9 mouse cellular contexts compared by ENCODE assay signal in the genomic region with DNA sequence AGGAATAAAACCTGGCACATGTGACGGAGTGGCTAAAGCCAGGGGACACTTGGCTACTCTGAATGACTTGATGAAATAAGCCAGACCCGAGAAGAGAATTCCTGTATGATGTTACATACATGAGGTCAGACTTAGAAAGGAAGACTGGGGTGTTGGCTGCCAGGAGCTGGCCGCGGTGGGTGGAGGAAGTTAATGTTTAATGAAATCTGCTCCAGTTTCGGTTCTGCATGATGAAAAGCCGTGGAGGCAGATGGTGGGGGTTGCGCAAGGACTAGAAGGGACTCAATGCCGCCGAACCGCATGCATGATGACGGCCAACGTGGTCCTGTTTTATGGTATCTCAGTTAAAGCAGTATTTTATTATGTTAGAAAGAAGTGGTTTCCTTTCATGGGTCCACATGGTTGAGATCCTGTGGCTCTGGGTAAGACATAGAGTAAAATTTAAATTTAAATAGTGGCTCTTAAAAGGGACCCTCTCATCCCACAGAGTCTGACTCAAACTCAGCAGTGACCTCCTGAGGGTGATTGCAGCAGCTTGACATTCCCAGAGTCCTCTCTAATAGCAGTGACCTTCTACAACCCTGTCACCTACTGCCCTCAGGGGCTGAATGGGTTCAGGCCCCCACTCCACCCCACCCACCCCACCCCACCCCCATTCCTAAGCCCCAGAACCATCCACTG.
DNase-seq lines count a peak whose midpoint lies in the region; ATAC-seq and TF ChIP-seq lines count a peak whose summit lies in the region.
"Had no signal": no experiment of that assay in that cellular context is flagged by ENCODE, and none has a peak within 500 bp of the region (broad histone marks: within the 10 kb centered on the region; RNA-seq: fewer than 3 reads in every experiment).

No protein-coding gene starts in this region.

- no peak overlapping the region for H3K4me2 ChIP-seq in liver, embryonic 12.5 days
- H3K4me2 ChIP-seq: limb, embryonic 12.5 days had no signal

- peak; percentile 36 to 61 for DNase-seq in urinary bladder, adult 18-20 months (ENCODE audit: low spot score in 2 of 2)
- no peak for DNase-seq in urinary bladder, postnatal 10 days (ENCODE audit: low spot score)
- peak; percentile 71 to 72 for DNase-seq in heart, postnatal 10 days
- DNase-seq in spleen, adult 2 months (ENCODE audit: low read depth in 1 of 2, low spot score in 2 of 2) = peak in 1 of 2 experiments; percentile 72
- no peak for DNase-seq in adipocyte (ENCODE audit: low spot score)
- no peak for DNase-seq in cerebellum, adult 9-11 months
- no peak for DNase-seq in layer of hippocampus, adult 8-10 months (ENCODE audit: low spot score in 2 of 2)

- WGBS in liver, embryonic 12.5 days (ENCODE audit: insufficient replicate concordance) = 78% methylated on average over 12 of the region's 12 CpGs
- 9% methylated on average over 12 of the region's 12 CpGs for WGBS in spleen, adult 2 months

- H3K9me3 ChIP-seq in liver, embryonic 12.5 days (replicated peaks) = no peaks in the 10 kb centered on the region
- H3K9me3 ChIP-seq: limb, embryonic 12.5 days had no signal

- TF ChIP-seq CTCF in spleen, adult 2 months (IDR thresholded peaks at IDR 0.05; ENCODE audit: extremely low read depth, insufficient read depth, insufficient read length, insufficient replicate concordance) = no peak

- no peak overlapping the region for H3K9ac ChIP-seq in liver, embryonic 12.5 days
- H3K9ac ChIP-seq: limb, embryonic 12.5 days had no signal

- H3K4me3 ChIP-seq in liver, embryonic 12.5 days = no peak overlapping the region
- no peak overlapping the region; the same call in 1 of the 2 replicates for H3K4me3 ChIP-seq in spleen, adult 2 months (ENCODE audit: extremely low read depth, insufficient read depth, insufficient read length)
- H3K4me3 ChIP-seq: limb, embryonic 12.5 days had no signal

- intact Hi-C loops in heart, postnatal 10 days (cut with DNase I) = loop anchor here (10.0 kb wide), 2 partner anchors 548 to 638 kb away; no protein-coding TSS in a partner anchor

- no peaks in the 10 kb centered on the region for H3K36me3 ChIP-seq in liver, embryonic 12.5 days
- no peaks in the 10 kb centered on the region for H3K36me3 ChIP-seq in spleen, adult 2 months (ENCODE audit: control insufficient read depth, insufficient read depth, low read length)
- H3K36me3 ChIP-seq: limb, embryonic 12.5 days had no signal

- peaks cover 9% of the 10 kb centered on the region; the same call in 1 of the 2 replicates for H3K27me3 ChIP-seq in liver, embryonic 12.5 days (replicated peaks)
- H3K27me3 ChIP-seq in spleen, adult 2 months (ENCODE audit: control insufficient read depth, insufficient read depth, low read length) = no peaks in the 10 kb centered on the region

- peak; percentile 8; the same call in 1 of the 2 replicates for ATAC-seq in liver, embryonic 12.5 days

- peak overlapping the region; percentile 70 for H3K27ac ChIP-seq in liver, embryonic 12.5 days
- H3K27ac ChIP-seq in spleen, adult 2 months (ENCODE audit: insufficient read depth, low read length) = peak overlapping the region; percentile 63
- H3K27ac ChIP-seq: limb, embryonic 12.5 days had no signal

- peaks cover 56% of the 10 kb centered on the region for H3K4me1 ChIP-seq in liver, embryonic 12.5 days
- peaks cover 37% of the 10 kb centered on the region; the same call in 1 of the 2 replicates for H3K4me1 ChIP-seq in spleen, adult 2 months (ENCODE audit: control insufficient read depth, insufficient read depth, insufficient read length)

- no peak for TF ChIP-seq POLR2A in spleen, adult 2 months (IDR thresholded peaks at IDR 0.05; ENCODE audit: low read depth, low read length)

Comparison
In these comparisons a context has a peak if more than half of its experiments do, and no peak if none do; other contexts are left out.
1. DNase-seq: peak in urinary bladder, adult 18-20 months (2 of 2) and heart, postnatal 10 days (2 of 2); none in urinary bladder, postnatal 10 days (single experiment), adipocyte (single experiment), cerebellum, adult 9-11 months (single experiment) and layer of hippocampus, adult 8-10 months (0 of 2).